Mouse (Mus musculus): ENCODE data around the gene Prkaa2.

DNA sequence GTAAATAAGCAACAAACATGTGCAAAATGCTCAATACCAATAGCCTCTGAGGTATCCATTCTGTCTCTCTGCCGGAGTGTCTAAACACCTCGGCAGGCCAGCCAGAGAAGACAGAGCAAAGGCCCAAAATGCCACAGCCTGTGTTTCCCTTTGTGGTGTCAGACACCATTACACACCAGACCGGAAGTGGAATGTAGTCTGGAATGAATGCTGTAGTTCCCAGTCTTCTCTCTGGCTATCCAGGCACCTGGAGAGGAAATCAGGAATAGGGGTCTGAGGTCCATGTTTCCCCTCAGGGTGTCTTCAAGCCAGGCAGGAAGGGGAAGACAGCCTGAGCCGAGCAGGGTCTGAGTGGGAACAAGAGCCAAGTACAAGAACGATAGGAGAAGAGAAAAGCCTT, 19.3 kb downstream of the Prkaa2 start:
- TF ChIP-seq CTCF (IDR thresholded peaks at IDR 0.05; ENCODE audit: insufficient read depth, low read length): no peak
- no peak for TF ChIP-seq POLR2A (IDR thresholded peaks at IDR 0.05; ENCODE audit: borderline replicate concordance, extremely low read depth, low read depth, low read length)
